Mouse (Mus musculus) urinary bladder, postnatal 14 days (tissue): ENCODE measurements around the gene Ssr2.
"Not testable (repeated sequence)": the region's sequence is repeated elsewhere in the genome, so short reads cannot be mapped to it uniquely, and the experiment has no call there.

ENCODE experiments used
- DNase-seq: peaks from one replicate; pipeline ENCODE4 v3.0.0; 2021; ENCODE audit warnings: low spot score

The Ssr2 gene

DNA sequence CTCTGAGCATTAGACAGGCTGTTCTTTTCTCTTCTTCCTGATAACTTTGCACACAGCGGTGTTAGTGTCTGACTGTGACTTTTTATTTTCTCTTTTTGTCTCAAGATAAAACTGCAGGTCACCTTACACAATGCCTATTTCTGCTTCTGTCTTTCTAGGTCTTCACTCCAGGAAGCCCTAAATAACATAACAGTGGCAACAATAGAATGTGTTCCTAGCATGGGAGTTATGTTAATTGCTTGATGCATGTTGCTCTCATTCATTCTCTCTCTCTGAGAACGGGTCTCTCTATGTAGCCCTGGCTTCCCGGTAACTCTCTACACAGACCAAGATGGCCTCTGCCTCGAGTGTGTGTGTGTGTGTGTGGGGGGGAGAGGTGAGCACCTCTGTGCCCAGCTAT is 26.8 kb downstream of the Ssr2 start:
- no peak for DNase-seq

DNA sequence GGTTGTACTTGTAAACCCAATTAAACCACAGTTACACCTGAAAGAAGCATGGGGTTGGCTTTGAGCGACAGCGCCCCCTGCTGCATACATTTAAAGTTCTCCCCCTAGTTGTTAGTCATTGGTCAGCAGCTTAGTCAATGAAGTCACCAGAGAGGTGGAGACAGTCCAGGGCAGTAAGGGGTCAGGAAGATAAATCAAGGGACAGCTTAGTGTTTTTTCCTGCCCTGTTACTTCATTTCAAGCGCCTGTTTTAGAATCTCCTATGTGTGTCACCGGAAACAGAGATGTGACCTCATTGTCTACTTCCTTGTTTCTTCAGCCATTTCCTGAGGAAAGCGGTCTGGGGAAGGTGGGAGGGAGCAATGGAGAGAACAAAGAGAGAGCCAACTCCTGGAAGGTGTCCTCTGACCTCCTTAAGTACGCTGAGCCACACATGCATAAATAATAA is 28.1 kb downstream of the Ssr2 start:
- peak; percentile 79 for DNase-seq

DNA sequence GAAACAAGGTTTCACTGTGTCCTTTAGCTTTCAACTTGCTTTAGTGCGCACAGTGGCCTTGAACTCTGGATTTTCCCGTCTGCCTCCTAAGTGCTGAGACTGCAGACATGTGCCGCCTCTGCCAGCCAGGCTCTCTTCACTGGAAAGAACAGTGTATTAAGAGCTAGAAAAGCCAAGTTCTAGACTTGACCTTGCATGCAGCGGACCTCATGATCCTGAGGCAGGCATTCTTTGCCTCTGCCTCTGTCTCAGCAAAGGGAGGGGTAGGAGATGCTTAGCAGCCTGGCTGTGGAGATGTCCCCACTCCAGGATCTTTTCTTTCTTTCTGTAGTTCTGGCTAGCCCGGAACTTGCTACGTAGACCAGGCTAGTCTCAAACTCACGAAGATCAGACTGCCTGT is 29.2 kb downstream of the Ssr2 start:
- DNase-seq, result no peak

DNA sequence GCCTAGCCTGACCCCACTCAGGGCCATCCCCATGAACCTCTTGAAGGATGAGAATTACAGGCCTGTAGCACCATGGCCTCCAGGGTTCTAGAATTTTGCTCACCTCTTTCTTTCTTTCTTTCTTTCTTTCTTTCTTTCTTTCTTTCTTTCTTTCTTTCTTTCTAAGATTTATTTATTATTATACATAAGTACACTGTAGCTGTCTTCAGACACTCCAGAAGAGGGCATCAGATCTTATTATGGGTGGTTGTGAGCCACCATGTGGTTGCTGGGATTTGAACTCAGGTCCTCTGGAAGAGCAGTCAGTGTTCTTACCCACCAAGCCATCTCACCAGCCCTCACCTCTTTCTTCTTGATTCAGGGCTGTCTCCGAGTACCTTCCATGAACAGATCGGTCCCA is 30.0 kb downstream of the Ssr2 start, which contains the start of gene Arhgef2:
TSS of gene Arhgef2 (plus strand) at position 301 of the 400 bp plus-strand sequence.
- DNase-seq, result not testable (repeated sequence)

DNA sequence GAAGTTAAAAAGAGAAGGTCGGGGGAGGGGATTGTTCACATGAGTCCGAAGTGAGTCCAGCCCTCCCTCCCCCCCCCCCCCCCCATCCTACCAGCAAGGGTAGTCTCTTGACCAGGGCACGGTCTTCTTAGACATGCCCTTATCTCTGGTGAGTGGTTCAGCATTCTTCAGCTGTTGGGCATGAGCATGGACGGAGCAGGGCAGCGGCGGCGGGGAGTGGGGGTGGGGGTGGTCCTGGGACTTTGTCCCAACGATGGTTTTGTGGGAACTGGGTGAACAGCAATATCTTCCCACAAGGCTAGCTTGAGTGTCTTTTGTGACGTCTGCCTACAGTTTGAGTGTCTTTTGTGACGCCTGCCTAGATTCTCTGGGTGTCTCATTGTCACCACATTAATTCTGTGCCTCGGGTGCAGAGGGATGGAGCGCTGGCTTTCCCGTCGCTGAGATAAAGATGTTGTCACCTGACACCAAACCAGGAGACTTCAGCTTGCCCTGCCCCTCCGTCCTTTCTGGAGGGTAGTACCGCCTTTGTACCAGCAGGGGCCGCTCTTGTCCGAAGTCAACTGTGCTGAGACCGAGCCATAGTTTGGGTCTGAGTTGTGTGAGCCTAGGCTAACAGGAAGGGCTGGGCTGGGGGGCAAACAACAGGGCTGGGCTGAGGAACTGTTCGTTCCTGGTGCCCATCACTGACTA is 31.5 kb downstream of the Ssr2 start:
- peak; percentile 86 for DNase-seq

DNA sequence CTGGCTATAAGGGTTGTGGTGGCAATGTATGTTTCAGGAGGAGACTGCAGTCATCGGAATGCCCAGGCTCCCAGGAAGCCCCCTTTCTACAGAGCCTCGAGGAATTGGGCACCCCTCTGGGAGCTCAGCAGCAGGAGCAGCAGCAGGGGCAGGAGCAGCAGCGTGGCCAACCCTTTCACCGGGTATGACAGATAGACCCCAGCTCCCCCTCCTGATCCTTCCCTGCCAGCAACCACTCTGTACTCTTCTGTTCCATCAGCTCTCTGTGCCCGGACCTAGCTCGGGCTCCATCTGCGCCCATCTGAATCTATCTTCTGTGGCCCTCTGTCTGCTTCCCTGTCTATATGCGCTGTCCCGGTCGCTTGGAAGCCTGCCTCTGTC is 32.1 kb downstream of the Ssr2 start:
- no peak for DNase-seq

DNA sequence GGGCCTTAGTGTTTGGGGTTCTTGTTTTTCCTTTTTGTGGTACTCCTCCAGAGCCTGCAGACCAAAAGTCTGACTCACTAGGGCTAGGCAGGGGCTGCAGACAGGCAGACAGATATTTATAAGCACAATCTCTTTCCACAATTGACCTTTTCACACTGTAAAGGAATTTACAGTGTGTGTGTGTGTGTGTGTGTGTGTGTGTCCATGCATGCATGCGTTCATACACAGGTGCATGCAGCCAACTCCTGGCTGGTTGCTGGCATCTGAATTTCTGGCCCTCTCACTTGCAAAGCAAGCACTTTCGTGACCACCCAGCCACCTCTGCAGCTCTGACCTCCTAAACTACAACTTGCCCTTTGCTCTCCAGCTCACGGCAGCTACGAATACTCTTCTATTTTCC is 33.4 kb downstream of the Ssr2 start:
- DNase-seq, result no peak

DNA sequence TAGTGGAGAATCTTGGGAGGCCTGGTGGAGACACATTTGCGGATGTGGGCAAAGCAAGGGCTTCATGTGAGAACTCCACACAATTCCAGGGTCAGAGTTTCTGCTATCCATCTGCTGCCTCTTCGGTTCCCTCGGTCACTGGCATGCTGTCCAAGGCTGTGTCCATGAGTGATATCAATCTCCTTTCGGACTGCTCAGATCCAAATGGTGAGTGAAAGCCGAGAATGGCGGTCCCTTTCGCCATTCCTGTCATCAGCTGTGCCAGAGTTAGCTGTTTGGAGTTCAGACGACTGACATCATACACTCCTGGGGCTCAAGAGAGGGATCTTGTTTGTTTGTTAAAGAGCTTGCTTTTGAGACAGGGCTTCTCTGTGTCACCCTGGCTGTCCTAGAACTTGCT is 38.7 kb downstream of the Ssr2 start:
- no peak for DNase-seq

DNA sequence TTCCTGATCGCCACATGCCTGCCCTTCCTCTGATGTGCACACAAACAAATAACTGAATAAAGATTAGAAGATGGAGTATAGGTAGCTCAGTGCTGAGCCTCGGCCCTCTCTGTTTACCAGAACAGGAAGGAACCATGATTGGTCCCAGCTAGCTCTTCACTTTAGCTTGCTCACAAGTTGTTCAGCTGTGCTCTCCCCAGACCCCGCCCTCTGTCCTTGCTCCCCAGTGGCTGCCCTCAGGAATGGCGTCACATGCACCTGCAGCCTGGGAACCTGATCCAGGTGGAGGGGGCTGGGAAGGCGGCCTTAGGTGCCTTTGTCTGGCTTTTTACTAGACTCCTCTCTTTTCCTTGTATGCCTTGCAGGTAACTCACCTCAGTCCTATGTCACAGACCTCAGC is 39.4 kb downstream of the Ssr2 start:
- DNase-seq, result no peak

DNA sequence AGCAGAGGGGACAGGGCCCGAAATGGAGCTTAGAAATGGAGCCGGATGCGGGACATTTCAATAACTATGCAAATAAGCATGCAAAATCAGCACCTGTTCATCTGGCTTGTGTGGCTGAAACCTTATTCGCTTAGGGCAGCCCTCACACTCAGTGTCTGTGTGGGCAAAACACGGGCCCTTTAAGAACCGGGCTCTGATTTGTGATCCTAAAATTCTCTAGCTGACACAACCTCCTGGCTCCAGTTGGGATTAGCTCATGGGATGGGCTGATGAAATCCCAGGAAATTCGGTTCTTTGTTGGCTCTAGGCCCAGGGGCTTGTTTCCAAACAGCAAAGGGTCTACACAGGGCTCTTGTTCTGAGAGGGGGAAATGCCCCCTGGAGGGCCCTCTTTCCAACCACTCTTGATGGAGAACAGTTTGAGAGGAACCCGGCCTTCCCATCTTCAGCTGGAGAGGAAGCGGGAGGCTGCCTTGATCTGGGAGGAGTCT is 40.3 kb downstream of the Ssr2 start:
- peak; percentile 68 for DNase-seq

DNA sequence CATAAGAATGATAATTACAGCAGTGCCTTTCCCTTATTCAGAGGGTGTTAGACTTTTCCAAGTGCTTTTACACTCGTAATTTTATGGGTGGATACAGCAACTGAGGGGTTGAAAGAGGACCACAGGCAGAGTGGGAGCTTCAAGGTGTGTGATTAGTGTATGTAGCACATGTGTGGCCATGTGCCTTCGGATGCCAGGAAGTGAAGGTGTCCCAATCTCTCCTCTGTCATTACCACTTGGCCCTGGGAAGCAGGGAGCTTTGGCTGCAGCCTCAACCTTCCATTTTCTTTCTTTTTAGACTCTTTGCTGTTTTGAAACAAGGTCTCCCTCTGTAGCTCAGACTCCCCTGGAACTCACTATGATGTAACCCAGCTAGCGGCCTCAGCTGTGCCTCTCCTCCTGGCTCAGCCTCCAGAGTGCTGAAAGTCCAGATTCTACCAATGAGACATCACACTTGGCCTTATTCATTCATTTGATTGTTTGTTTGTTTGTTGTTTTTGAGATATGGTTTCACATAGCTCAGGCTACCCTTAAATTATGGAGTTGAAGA is 41.4 kb downstream of the Ssr2 start:
- no peak for DNase-seq

DNA sequence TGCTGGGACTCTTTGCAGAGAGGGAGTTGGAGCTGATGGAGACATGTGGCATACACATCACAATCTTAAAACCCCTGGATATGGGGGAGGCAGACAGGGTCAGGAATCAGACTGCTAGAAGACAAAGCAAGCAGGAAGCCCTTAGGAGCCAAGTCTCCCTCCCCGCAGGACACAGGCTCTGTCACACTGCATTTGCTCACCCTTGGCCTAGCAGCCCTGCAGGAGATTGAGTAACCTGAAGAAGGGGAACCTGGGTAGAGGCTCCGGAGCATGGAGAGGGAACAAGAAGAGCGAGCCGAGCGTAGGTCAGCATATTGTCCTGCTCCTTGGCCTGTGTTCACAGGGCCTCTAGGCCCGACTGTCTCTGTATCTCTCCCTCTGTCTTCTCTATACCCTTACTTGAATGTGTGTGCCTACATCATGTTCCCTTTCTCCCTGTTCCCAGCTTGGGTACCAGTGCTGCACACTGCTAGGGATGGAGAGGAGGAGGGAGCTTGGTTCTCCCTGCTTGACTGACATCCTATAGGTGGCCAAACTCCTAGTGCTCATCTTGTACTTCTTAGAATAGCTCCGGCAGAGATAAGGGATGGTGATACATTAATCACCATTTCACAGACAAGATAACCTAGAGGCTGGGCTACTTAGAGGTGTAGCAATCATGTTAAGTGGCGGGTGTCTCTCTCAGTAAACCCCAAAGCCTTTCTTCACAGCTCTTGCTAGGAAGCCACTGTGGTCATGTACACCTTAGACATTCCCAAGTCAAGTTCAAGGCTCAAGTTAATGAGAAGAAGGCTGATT is 42.6 kb downstream of the Ssr2 start:
- DNase-seq, result no peak

DNA sequence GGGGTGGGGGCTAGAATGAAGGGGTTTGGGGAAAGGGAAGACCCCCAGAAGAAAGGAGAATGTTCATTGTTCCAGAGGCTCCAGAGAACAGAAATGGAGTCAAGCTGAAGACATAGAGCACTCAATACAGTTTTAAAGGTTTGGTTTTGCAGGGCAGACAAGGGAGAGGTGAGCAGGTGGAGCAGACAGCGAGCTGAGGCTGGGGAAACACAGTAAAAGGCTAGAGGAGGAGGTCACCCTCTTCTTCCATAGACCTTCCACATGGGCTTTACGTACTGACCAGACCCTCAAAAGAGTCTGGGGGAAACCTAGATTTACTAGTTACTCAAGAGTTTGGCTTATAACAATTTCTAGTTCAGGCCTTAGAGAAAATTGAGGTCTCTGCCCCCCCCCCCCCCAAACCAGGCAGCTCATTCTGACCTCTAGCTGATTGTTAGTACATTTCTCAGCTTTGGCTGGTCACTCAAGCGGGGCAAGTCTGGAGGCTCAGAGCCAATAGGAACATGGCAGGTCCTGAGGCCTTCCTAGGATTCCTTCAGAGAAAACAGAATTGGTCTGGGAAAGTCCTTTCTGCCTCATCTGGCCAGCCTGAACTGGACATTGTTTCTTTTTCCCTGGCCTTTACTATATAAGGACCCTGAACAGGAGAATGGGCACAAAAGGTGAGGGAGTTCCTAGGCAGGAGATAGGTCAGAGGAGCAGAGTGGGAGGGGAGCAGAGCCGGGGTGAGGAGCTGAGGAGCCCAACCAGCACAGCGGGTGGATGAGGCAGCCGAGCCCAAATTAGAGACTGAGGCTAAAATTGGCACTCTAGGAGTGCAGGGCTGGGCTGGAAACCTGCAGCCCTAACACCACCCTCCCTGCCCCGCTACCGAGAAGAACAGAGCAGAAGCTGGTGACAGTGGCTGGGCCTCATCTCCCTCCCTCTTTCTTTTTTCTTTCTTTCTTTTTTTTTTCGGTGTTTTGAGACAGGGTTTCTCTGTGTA is 43.7 kb downstream of the Ssr2 start:
- no peak for DNase-seq

DNA sequence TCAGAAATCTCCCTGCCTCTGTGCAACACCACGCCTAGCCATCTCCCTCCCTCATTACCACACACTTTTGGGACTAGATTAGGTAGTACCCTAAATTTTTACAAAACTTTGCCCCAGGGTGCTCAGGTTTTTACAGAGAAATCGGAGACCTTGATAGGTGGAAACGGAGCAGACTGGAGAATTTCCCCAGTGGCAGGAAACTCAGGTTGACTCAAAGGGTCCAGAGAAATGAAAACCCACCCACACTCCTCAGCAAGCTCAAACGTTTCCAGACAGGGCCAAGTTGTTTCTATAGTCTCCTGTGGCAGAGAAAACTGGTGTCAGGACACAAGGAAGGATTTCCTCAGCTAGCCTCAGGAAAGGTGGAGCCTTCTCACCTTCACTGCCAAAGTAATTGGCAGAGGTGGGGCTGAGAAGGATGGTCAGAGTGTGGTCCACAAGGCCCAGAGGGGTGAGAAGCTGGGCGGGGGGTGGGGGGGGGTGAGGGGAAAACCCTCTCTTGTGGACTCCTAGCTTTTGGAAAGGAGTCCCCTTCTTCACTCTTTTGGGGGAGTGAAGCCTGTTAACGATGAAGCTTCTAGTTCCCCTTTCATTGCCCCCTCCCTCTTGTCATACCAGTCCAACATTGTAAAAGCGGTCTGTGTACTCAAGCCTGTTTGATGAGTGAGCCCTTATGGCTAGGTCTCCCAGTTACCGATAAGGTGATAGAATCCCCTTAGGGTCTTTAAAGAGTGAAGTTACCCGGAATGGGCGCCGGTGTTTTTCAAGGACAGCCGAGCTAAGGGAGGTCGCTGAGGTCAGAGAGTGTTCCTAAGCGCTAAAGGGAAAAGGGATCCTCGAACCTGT is 44.7 kb downstream of the Ssr2 start:
- no peak for DNase-seq

DNA sequence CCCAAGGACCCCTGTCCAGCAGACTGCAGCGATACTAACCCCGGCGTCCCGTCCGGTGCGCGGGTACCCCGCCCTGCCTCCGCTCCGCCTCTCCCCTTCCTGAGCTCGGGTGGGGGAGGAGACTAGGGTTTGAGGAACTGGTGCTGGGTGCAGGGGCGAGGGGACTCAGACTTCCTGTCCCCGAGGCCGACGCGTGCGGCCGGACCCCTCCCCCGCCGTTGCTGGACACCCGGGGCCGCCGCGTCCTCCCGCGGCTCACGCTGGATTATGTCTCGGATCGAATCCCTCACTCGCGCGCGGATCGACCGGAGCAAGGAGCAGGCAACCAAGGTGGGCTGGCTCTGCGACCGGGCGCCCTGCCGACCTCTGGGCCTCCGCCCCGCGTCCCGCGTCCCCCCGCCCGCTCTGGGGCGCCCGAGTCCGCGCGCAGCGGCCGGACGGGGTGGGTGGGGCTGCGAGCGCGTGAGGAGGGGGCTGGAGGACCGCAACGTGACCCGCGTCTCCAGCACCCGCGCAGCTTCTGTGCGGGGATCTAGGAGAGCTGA is 45.4 kb downstream of the Ssr2 start:
- peak; percentile 72 for DNase-seq

DNA sequence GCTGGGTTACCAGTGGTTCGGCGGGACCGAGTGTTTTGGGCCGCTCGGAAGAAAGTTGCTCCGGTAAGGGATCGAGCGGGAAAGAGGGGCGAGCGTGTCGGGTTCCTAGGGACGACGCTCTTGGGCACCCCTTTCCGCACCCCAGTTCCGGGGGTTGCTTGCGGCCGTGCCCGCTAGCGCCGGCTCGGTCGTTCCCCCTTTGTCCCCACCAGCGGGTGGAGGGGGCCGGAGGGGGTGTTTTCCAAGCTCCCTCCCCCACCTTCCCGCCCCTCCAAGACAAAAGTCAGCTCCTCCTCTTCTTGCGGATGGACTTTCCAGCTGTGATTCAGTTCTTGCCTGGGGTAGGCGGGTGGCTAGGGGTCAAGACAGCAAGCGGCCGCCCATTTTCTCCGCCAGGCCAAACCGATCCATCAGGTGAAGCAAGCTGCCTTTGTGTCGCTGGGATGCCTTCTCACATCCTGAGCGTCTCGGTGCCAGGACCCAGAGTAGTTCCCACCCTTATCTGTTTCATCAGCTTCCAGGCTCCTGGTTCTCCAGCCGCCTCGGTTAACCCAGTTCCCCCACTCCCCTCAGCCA is 45.9 kb downstream of the Ssr2 start:
- peak; percentile 62 for DNase-seq

DNA sequence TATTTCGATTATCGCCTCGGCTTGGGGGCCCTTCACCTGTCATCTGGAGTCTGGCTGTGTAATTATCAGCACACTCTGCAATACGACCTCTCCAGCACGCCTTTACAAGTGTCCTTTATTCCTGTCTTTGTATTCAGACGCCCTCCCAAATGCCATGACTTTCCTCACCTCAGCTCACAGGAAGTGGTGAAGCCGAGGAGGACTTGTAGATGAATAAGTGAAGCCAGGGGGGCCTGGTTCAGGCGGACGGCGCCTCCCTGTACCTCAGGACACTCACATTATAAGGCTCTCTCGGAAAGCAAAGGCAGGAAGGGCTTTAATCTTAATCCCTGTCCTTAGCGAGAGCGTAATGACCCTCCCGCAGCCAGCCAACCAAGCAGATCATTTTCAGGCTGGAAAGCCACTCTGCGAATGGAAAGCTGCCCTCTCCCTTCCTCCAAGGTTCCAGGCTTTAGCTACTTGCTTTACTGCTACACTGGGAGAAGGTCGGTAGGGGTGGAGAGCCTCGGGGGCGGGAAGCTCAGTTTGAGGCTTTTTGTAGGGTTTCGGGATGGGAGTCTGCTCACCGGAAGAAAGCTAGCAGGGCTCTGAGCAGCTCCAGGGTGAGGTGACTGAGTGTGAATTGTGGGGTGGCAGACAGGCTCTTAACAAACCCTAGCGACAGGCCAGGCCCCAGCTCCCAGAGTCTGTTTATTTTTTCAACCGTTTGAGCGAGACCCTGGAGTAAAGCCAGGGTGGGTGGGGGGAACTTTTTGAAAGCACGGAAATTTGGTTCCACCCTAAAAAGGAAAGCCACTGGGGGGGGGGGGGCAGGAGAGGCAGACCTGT is 46.7 kb downstream of the Ssr2 start:
- DNase-seq, result peak; percentile 41

DNA sequence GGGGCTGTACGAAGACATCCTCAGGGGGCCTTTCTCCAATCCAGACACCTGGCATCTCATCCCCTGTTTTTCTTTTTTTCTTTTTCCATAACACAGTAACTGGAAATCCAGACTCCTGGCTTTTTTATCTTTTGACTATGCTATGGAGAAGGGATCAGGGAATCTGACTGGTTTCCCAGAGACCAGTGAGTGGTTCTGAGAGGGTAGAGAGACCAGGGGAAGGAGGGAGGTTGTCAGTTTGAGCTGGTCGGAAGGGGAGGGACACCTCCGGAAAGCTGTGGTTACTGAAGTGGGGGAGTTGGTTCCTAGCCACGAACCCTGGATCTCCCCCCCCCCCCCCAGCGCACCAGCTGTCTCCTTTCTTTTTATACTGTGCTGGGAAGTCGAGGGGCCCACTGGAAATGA is 47.3 kb downstream of the Ssr2 start:
- no peak for DNase-seq
